Mouse (Mus musculus) heart, embryonic 11.5 days (tissue): ENCODE results near the gene Trim69. TPM values are rescaled to one million over a fixed set of nuclear protein-coding genes. Genes with fewer than 3 reads are reported as not detected.
"Not testable (repeated sequence)": the region's sequence is repeated elsewhere in the genome, so short reads cannot be mapped to it uniquely, and the experiment has no call there.

Experiments used
- ATAC-seq: fragments of 200-750 bp; cut with Nextera tagmentation; replicated peaks from 2 replicates; pipeline ENCODE4 v1.8.0; 2017; ENCODE audit warnings: moderate library complexity; ENCODE audit not compliant: insufficient number of reproducible peaks, low FRiP score, low TSS enrichment
- H3K27ac ChIP-seq: fragments of 300-500 bp; sonication (generic); 2 replicates; pipeline ENCODE4 v1.5.1; 2014; ENCODE audit warnings: mild to moderate bottlenecking, low read depth, low read length
- H3K27me3 ChIP-seq: fragments of 300-500 bp; sonication (generic); 2 replicates; pipeline ENCODE4 v1.6.1; 2014; ENCODE audit warnings: mild to moderate bottlenecking, low read length, mixed read lengths; ENCODE audit not compliant: control insufficient read depth, insufficient read depth
- H3K36me3 ChIP-seq: fragments of 300-500 bp; sonication (generic); 2 replicates; pipeline ENCODE4 v1.6.1; 2014; ENCODE audit warnings: mild to moderate bottlenecking, low read length, moderate library complexity, mixed read lengths; ENCODE audit not compliant: control insufficient read depth, insufficient read depth
- H3K4me1 ChIP-seq: fragments of 300-500 bp; sonication (generic); 2 replicates; pipeline ENCODE4 v1.6.1; 2014; ENCODE audit warnings: low read length; ENCODE audit not compliant: control insufficient read depth, insufficient read depth
- H3K4me2 ChIP-seq: fragments of 300-500 bp; sonication (generic); 2 replicates; pipeline ENCODE4 v1.6.1; 2014; ENCODE audit warnings: mild to moderate bottlenecking, moderate library complexity
- H3K4me3 ChIP-seq: fragments of 300-500 bp; sonication (generic); 2 replicates; pipeline ENCODE4 v1.5.1; 2014; ENCODE audit warnings: low read depth, low read length
- H3K9ac ChIP-seq: fragments of 300-500 bp; sonication (generic); 2 replicates; pipeline ENCODE4 v1.6.1; 2014; ENCODE audit warnings: mild to moderate bottlenecking, low read depth, low read length, moderate library complexity
- H3K9me3 ChIP-seq: fragments of 300-500 bp; sonication (generic); replicated peaks from 2 replicates; pipeline ENCODE4 v1.6.1; 2016; ENCODE audit warnings: low read length; ENCODE audit not compliant: control insufficient read depth
- WGBS: fragments of 180-500 bp; shearing (Covaris S2); extraction: QIAGEN DNeasy Blood & Tissue Kit; methylation state at CpG from one replicate; pipeline ENCODE4 v1.1.7; 2014; ENCODE audit not compliant: insufficient replicate concordance; 5-methylcytosine and 5-hydroxymethylcytosine counted together
- polyA plus RNA-seq: library from polyadenylated mRNA; unstranded; fragments of >200 nt; fragmentation: Nextera tagmentation; extraction: Ambion mirVana; gene quantifications from 2 replicates; pipeline ENCODE4 v1.2.1, GENCODE M21; 2014

Gene Trim69
- polyA plus RNA-seq, 1 experiment from 2014 or later: 0.14 TPM

GRCm38 (mm10) chr2:122210534-122211228, 50.2 kb downstream of the Trim69 start:
- no peak for ATAC-seq
- no peak overlapping the region for H3K4me2 ChIP-seq
- H3K27ac ChIP-seq: no peak overlapping the region
- H3K36me3 ChIP-seq: no peaks in the 10 kb centered on the region
- no peak overlapping the region for H3K9ac ChIP-seq
- no peaks in the 10 kb centered on the region for H3K4me1 ChIP-seq
- H3K27me3 ChIP-seq: no peaks in the 10 kb centered on the region
- 73% methylated on average over 3 of the region's 3 CpGs for WGBS
- no peaks in the 10 kb centered on the region for H3K9me3 ChIP-seq
- H3K4me3 ChIP-seq: no peak overlapping the region

- ATAC-seq, H3K27ac ChIP-seq, H3K4me2 ChIP-seq, H3K4me3 ChIP-seq, H3K9ac ChIP-seq, H3K27me3 ChIP-seq, H3K4me1 ChIP-seq, H3K36me3 ChIP-seq, H3K9me3 ChIP-seq: not testable (repeated sequence)
- 60% methylated on average over 4 of the region's 4 CpGs for WGBS
Measured at GRCm38 (mm10) chr2:122217075-122217474, 56.6 kb downstream of the Trim69 start.

GRCm38 (mm10) chr2:122218234-122218633, 57.7 kb downstream of the Trim69 start:
- Histone ChIP-seq H3K9me3 (no peaks in the 10 kb centered on the region), H3K4me2 (no peak overlapping the region), H3K4me3 (no peak overlapping the region), H3K36me3 (no peaks in the 10 kb centered on the region), H3K9ac (no peak overlapping the region), H3K27me3 (no peaks in the 10 kb centered on the region), H3K27ac (no peak overlapping the region), H3K4me1 (0 out of 2 replicates have a peak, but pooled peaks cover 2% of the 10 kb centered on the region)
- ATAC-seq: no peak
- WGBS: 78% methylated on average over 2 of the region's 2 CpGs

- WGBS: 24% methylated on average over 4 of the region's 4 CpGs
- H3K9ac ChIP-seq: no peak overlapping the region
- no peaks in the 10 kb centered on the region for H3K36me3 ChIP-seq
- 0 out of 2 replicates have a peak, but pooled peaks cover 2% of the 10 kb centered on the region for H3K4me1 ChIP-seq
- no peak overlapping the region for H3K4me3 ChIP-seq
- no peak for ATAC-seq
- H3K4me2 ChIP-seq: no peak overlapping the region
- H3K9me3 ChIP-seq: no peaks in the 10 kb centered on the region
- no peak overlapping the region for H3K27ac ChIP-seq
- H3K27me3 ChIP-seq: no peaks in the 10 kb centered on the region
Measured at GRCm38 (mm10) chr2:122221378-122221777, 60.9 kb downstream of the Trim69 start.

GRCm38 (mm10) chr2:122221798-122222197, 61.3 kb downstream of the Trim69 start:
- 20% methylated on average over 5 of the region's 5 CpGs for WGBS
- H3K9me3 ChIP-seq: no peaks in the 10 kb centered on the region
- H3K36me3 ChIP-seq: no peaks in the 10 kb centered on the region
- H3K4me2 ChIP-seq: no peak overlapping the region
- H3K27ac ChIP-seq: no peak overlapping the region
- H3K4me3 ChIP-seq: no peak overlapping the region
- H3K4me1 ChIP-seq: 0 out of 2 replicates have a peak, but pooled peaks cover 2% of the 10 kb centered on the region
- no peaks in the 10 kb centered on the region for H3K27me3 ChIP-seq
- ATAC-seq: no peak
- no peak overlapping the region for H3K9ac ChIP-seq

GRCm38 (mm10) chr2:122222272-122222671, 61.8 kb downstream of the Trim69 start:
- H3K36me3 ChIP-seq: no peaks in the 10 kb centered on the region
- 0 out of 2 replicates have a peak, but pooled peaks cover 2% of the 10 kb centered on the region for H3K4me1 ChIP-seq
- H3K27me3 ChIP-seq: no peaks in the 10 kb centered on the region
- H3K9me3 ChIP-seq: no peaks in the 10 kb centered on the region
- ATAC-seq: no peak
- H3K4me2 ChIP-seq: no peak overlapping the region
- no peak overlapping the region for H3K27ac ChIP-seq
- no peak overlapping the region for H3K4me3 ChIP-seq
- no peak overlapping the region for H3K9ac ChIP-seq
- WGBS: 76% methylated on average over 5 of the region's 5 CpGs

- H3K9me3 ChIP-seq: no peaks in the 10 kb centered on the region
- no peak overlapping the region for H3K9ac ChIP-seq
- no peaks in the 10 kb centered on the region for H3K27me3 ChIP-seq
- H3K4me2 ChIP-seq: no peak overlapping the region
- no peak overlapping the region for H3K27ac ChIP-seq
- no peaks in the 10 kb centered on the region for H3K36me3 ChIP-seq
- 0 out of 2 replicates have a peak, but pooled peaks cover 2% of the 10 kb centered on the region for H3K4me1 ChIP-seq
- no peak for ATAC-seq
- H3K4me3 ChIP-seq: no peak overlapping the region
Measured at GRCm38 (mm10) chr2:122223654-122224053, 63.2 kb downstream of the Trim69 start.
